Mouse (Mus musculus): Measurements from ENCODE around the gene Alpl.

Gene Alpl

DNA sequence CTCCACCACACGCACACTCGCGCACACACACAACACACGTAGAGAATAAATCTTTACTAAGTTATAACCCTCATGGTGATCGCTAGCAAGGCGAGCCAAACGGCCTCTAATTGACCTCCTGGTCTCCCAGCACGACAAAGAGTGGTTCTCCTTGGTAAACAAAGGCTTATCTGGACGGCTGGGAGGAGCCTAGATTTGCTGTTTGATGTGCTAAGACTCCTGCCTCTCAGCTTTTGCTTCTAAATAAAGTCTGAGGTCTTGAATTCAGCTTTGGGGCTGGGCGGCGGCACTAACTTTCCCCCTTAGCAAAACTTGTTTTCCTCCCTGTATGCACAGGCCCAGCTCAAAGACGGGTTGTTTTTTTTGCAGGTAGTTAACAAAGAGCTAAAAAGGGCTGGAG, 5.0 kb upstream of the Alpl start:
- in situ Hi-C loops (cut with MboI; ENCODE audit: low sequenced_read_pairs): loop anchor here (10.0 kb wide), 1 partner anchor 56 kb away; no protein-coding TSS in a partner anchor

DNA sequence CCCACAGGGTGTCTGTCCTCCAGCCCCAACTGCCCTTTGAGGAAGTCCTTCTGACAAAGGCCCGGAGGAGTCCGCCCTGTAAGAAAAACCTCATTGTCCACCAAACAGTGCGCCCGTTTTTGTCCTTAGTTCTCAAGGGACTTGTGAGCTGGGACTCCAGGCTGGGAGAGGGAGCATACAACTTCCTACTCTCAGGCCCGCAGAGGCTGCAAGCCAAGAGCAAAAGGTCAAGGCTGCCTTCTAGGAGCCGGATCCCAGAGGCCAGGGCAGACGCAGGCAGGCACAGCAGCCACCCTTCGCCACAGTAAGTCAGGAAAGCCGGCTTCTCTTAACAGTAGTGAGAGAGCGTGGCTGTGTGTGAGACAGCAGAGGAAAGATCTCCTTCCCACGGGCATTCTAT, 4.1 kb upstream of the Alpl start:
- in situ Hi-C loops (cut with MboI; ENCODE audit: low sequenced_read_pairs): loop anchor here (10.0 kb wide), 1 partner anchor 56 kb away; no protein-coding TSS in a partner anchor

DNA sequence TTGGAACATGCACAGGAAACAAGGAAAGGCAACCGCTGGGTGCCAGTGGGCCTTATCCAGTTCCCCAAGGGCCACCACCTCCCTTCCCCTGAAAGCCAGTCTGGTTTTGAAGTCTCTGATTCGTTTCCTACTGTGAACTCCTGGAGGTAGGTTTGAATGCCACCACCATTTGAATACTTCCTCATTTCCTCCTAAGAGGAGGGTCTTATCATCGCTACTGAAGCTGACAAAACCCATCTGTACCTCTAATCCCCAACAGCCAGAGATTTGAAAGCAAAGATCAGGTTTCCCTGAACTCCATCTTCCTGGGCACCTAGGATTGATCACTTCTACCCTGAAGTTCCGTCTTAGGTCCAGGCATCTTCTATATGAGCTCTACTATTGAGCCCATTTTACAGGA, 854 bp upstream of the Alpl start:
- in situ Hi-C loops (cut with MboI; ENCODE audit: low sequenced_read_pairs): no loop called here

DNA sequence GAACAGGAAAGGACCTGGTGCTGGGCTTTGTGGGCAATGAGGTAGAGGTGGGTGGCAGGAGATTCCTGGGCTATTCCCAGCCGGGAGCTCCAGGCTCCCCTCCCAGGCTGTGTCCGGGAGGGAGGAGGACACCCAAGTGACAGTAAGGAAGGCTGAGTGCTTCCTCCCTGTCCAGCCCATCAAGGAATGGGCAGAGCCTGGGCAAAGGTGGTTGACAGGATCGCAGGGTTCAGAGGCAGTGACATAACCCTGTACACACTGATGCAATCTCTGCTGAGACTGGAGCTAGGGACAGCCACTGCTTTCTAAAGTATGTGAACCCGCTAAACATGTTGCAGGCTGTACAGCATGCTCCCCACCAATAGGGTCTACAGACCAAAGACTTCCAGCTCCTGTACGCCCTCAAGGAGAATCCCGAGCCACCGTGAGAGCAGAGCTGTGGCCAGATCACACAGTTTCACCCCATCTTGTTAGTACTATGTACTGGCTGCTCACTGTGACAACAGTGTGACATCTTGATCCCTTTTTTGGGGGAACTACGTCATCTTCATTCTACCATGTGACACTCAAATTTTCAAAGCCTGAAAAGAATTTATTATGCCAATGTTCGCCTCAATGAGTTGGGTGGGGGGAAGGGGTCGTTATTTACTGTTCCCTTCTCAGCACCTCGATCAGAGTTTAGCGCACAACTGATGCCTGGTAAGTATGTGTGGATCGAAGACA, 1.8 kb downstream of the Alpl start:
- in situ Hi-C loops (cut with MboI; ENCODE audit: low sequenced_read_pairs): no loop called here

DNA sequence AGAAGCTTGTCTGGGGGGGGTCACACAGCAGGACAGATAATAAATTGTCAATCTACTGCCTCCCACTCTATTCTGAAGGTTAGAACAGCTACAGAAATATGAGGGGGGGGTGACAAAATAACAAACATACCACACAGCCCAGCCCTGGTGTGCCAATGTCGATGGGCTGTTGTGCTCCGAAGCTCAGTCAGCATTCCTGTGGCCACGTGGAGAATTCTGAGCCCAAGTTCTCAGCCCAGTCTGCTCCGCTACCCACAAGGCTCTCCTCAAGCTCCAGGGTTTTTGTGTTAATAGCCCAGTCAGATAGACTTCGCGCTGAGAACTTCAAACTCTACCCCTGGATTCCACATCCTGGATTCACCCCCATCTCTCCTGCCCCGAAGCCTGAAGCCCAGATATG, 2.6 kb downstream of the Alpl start:
- in situ Hi-C loops (cut with MboI; ENCODE audit: low sequenced_read_pairs): no loop called here

DNA sequence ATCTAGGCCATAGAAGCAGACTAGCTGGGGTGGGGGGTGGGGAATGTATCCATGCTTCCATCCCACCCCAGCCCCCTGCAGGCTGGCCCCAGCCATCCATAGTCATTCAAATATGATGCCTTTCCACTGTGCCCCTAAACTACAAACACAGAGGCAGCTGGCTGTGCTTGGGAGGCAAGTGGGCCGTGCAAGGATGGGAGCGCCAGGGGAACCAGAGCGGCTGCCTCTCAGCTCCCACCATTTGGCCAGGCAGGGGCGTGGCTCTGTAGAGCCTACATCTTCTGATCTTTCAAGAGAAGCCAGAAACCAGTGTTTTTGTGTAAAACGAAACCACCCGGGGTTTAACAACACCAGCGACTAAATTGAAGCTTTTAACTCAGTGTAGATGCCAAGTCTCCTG, 4.7 kb downstream of the Alpl start:
- in situ Hi-C loops (cut with MboI; ENCODE audit: low sequenced_read_pairs): no loop called here

DNA sequence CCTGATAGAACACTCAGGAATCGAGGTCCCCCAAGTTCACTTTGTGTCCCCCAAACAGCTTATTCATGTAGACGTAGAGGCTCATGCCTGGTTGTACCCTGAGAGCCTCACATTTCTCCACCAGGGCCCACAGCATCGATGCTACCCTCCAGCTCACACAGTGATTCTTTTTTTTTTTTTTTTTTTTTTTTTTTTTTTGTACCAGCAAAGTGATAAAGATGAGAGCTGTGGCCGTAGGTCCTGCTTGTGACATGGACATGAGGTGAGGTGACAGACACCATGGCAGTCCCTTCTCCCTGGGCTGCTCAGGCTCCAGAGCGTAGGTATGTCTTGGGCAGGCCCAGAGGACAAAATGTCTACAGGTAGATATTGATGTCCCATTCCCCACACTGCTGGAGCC, 5.2 kb downstream of the Alpl start:
- in situ Hi-C loops (cut with MboI; ENCODE audit: low sequenced_read_pairs): no loop called here

DNA sequence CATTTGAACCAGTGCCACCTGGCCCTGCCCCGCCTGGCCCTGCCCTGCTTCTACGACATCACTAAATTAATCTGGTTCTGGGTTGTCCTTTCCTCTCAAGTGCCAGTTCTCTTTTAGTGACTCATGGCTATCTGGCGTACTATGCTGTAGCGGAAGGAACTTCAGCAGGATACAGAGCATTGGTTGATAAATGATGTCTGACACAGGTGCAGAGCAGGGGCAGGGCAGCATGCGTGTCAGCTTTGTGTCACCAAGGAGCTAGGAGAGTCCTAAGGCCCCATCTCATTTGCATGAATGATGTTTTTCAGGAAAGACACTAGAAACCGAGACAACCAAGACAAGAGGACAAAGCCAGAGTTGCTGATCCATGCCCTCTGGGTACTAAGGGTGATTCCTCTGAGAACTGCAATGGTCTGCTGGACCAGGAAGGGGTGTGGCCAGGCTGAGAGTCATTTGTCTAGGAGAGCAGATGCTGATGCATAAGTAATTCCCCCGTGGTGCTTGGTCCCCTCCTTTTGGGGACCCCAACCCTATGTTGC, 7.6 kb downstream of the Alpl start:
- in situ Hi-C loops (cut with MboI; ENCODE audit: low sequenced_read_pairs): no loop called here

DNA sequence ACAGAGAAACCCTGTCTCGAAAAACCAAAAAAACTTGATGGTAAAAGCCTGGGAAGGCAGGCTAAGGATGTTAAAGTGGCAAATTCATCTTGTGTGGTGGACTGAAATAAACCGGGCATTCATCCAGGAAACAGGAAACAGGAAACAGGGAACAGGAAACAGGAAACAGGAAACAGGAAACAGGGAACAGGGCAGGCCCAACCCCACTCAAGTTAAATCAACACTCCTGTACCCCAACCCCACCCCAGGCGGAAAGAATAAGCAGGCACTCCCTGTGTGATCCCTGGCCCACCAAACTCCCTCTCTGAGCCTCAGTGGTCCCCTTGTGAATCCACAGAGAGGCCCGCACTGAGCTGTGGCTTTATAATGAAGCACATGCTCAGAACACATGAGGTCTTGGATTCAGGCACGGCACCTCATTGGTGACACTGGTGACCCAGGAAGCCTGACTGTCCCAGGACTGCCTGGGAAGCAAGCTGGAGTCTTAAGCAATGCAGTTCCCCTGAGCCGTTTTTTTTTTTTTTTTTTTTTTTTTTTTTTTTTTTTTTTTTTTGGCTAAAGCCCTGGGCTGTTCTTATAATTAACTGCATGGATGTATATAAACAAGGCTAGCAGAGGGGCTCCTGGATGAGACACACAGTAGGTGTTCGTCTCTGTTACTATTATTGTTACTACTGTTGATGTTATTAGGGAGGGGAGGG, 8.4 kb downstream of the Alpl start:
- in situ Hi-C loops (cut with MboI; ENCODE audit: low sequenced_read_pairs): no loop called here

DNA sequence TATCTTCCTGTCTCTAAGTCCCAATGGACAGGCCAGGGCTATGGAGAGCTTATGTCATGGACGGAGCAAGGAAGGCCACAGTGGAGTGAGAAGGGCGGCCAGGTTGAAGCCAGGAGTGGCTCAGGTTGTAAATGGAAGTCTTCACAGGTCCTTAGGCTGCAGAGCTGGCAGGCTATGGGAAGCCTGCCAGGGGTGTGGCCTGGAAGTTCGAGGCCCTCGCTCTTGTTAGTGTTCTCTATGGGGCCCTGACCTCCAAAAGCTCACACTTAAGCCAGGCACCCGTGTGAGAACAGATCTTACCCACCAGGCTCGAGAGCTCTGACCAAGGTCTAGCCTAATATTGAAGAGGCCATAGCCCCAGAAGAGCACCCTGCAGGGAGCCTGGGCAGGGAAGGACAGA, 9.7 kb downstream of the Alpl start:
- in situ Hi-C loops (cut with MboI; ENCODE audit: low sequenced_read_pairs): no loop called here

DNA sequence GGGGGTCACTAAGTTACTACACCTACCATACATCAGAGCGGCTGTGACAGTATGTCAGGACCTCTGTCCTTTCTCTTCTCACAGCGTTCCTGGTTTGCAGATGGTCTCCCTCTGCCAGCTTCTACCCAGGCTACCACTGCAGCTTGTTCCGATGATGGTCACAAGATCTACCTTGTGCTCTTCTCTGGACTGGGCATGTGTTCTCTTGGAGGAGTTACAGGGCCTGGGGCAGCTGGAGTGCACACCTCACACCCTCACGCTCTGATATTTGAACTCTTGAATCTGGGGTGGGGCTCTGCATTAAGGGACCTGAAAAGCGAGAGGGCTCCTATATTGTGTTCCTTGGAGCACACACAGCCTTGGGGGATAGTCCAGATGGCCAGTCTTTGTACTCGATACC, 10.9 kb downstream of the Alpl start:
- in situ Hi-C loops (cut with MboI; ENCODE audit: low sequenced_read_pairs): no loop called here

DNA sequence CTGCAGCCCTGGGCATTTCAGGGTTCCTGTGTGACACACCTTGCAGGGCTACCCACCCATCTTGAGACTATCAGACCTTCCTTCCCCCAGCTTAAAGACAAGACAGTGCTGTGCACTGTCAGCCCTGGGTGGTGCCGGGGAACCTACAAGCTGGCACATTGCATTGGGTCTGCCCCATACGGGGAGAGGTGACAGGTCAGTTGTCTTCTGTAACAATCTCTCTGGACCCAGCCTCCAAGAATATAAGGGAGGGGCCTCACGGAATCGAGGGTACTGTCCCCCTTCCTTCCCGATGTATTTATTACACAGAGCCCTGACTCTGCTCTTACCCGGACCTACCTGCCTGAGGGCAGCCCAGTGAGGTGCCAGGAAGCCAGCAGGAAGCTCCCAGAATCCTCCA, 11.4 kb downstream of the Alpl start:
- in situ Hi-C loops (cut with MboI; ENCODE audit: low sequenced_read_pairs): no loop called here

DNA sequence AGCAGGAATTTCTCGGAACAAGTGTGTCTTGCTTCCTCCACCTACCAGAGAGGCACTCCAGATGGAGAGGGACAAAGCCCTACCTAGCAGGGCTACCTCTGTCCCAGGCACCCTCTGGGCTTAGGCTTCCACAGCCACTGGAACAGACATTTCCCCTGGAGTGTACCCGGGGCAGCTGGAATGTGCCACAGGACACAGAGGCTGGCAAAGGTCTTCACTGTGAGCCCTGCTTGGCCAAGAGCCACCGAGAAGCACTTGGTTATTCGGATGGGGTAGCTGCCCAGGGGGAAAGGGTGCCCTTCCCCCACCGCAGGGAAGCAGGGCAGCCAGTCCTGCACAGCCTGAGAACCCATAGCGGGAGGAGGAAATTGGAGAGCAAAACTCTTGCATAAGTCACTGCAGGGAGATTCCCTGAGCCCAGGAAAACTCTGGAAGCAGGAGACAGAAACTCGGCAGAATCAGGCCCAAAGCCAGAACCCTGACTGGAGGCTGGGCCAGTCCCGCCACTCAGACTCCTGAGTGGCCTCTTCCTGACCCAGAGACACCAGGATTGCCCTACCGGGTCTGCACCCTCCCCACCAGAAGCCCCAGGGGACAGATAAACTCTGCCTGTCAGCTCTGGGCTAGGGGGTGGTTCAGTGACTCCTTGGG, 12.5 kb downstream of the Alpl start:
- in situ Hi-C loops (cut with MboI; ENCODE audit: low sequenced_read_pairs): no loop called here

DNA sequence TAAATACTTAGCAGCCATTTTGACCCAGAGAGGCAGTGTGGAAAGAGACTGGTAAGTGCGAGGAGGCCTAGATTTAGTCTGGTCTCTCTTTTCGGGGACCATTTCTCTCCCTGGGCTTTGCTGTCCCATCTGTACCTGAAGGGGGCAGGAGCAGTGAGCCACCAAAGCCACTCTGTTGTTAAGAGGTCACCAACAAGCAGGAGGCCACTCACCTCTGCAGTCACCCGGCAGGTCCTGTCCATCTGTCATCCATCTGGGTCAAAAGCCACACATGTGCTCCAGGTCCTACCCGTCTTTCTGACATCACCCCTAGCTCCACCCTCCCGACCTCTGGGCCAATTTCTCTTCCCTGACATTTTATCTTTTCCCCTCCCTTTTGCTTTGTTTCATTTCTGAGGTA, 14.2 kb downstream of the Alpl start:
- in situ Hi-C loops (cut with MboI; ENCODE audit: low sequenced_read_pairs): no loop called here

DNA sequence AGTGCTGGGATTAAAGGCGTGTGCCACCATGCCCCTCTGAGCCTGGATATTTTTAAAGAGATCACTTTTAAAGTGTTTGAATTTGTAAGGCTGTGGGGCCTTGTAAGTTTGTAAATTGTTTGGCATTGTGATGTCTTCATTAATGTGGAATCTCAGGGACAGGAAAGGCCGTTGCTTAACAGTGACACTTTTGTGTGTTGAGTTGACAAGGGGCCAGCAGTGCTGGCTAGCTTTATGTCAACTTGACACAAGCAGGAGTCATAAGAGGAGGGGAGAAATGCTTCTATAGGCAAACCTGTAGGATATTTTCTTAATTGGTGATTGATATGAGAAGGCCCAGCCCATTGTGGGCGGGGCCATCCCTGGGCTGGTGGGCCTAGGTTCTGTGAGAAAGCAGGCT, 15.2 kb downstream of the Alpl start:
- in situ Hi-C loops (cut with MboI; ENCODE audit: low sequenced_read_pairs): no loop called here

DNA sequence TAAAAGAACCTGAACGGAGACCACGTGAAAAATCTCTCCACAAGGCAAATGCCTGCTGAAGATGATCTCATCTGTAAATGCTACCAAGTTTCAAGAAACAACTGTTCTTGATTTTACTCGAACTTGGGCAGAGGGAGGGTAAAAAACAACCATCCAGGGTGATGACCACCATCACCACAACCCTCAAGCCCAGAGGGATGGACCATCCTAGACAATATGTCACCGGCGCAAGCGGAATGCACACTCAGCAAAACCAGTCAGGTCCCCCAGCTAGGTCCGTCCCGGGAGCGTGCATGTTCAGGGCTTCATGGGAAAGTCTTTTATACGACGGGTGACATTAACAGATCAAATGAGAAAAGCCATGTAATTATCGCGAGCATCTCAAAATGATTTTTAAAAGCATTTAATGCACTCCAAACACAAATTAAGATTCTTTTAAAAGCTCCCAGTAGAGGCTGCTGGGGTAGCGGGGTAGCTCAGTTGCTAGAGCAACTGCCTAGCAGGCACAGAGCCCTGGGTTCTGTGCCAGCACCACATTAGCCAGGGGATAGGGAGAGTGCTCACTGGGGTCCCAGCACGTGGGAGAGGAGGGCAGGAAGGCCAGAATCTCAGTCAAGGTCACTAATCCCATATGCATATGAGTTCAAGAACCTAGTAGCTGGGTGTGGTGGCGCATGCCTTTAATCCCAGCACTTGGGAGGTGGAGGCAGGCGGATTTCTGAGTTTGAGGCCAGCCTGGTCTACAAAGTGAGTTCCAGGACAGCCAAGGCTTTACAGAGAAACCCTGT, 17.6 kb downstream of the Alpl start:
- in situ Hi-C loops (cut with MboI; ENCODE audit: low sequenced_read_pairs): no loop called here

DNA sequence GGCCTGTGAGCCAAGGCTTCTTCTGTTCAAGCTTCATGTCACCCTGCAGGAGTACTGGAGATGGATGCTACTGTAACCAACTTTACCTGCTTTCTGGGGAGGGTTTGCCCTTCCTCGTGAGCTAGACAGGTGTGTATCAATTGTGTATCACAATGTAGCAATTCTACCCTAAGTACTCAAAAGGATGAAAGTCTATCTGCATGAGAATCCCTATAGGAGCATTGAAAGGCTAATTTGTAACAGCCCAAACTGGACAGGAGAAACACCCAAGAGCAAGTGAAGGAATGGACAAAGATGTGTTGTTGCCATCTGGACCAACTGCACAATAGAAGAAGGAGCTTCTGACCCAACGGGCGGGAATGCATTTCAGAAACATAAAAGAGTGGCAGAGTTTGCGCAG, 18.3 kb downstream of the Alpl start:
- in situ Hi-C loops (cut with MboI; ENCODE audit: low sequenced_read_pairs): no loop called here

DNA sequence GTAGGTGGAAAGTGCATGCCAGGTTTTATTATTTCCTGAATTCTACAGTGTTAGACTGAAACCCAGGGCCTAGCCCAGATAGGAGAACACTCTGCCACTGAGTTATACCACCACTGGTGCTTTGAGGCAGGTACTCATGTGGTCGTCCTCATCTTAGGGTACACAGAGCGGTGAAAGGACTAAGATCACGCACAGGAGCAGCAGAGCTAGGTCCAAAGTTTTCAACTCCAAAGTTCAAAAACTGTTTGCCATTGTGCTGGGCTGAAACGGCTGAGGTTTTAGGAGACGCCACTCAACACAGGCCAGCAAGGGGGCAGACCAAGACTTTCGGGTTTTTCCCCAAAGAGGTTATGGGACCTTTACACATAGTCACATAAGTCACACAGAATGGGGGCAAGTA, 21.7 kb downstream of the Alpl start:
- in situ Hi-C loops (cut with MboI; ENCODE audit: low sequenced_read_pairs): no loop called here

DNA sequence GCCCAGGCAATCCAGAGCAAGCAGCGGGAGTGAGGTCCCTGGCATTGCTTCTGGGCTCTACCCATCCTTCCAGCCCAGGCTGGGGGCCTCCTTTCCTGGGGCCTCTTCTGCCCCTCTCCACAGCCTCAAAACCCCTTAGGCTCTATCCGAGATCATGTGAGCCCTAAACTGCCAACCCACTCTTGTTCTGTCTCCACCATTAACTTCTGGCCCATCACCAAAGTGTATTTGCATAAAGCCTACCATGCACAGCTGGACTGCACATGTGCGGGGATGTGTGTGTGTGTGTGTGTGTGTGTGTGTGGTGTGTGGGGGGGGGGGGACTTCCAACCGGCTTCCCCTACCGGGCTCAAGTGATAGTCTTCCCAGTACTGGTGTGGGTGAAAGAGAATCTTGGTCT, 22.2 kb downstream of the Alpl start:
- in situ Hi-C loops (cut with MboI; ENCODE audit: low sequenced_read_pairs): no loop called here

DNA sequence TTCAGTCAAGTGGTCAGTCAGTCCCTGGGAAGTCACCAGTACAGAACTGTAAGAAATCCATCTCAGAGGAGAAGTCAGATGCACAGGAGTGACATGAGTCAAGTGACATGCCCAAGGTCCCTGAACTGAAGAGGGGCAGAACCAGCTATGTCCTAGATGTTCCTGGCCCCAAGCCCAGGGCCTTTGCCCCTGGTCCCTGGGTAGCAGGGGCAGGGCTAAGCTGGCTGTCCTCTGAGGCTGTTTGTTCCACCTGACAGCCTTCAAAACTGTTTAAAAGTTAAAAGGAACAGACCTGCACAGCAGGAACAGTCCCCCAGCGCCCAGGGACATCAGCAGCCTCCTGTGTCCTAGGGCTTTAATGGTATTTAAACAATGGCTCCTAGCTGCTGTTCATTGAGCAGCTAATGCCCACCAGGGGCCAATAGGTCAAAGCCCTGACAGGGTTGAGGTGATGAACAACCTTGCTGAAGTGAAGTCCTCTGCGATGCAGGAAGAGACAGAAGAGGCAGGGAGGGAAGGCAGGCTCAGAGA, 22.8 kb downstream of the Alpl start:
- in situ Hi-C loops (cut with MboI; ENCODE audit: low sequenced_read_pairs): no loop called here

All from CH12F3 (cell line).